Mouse (Mus musculus) G1E (cell line): ENCODE measurements around the gene Sh3kbp1. TPM values are rescaled to one million over a fixed set of nuclear protein-coding genes. Genes with fewer than 3 reads are reported as not detected.

ENCODE experiments used
- ATAC-seq: 2 replicates; pipeline ENCODE4 v1.8.0; 2016; ENCODE audit warnings: mild to moderate bottlenecking; ENCODE audit not compliant: insufficient number of reproducible peaks, poor library complexity, low FRiP score, severe bottlenecking; ENCODE audit errors: extremely low read depth
- DNase-seq: peaks from one replicate; pipeline ENCODE4 v3.0.0; 2012; ENCODE audit warnings: low spot score
- H3K27me3 ChIP-seq: 2 replicates; pipeline ENCODE4 v1.6.1; 2012; ENCODE audit warnings: mild to moderate bottlenecking, low read length, inconsistent platforms; ENCODE audit not compliant: insufficient read depth
- H3K36me3 ChIP-seq: replicated peaks from 2 replicates; pipeline ENCODE3; 2012; ENCODE audit warnings: mild to moderate bottlenecking, inconsistent platforms
- H3K4me1 ChIP-seq: 2 replicates; pipeline ENCODE4 v1.6.1; 2012; ENCODE audit warnings: low read depth, low read length, inconsistent platforms, mixed read lengths; ENCODE audit not compliant: insufficient read depth
- H3K4me3 ChIP-seq: 2 replicates; pipeline ENCODE4 v1.5.1; 2012; ENCODE audit warnings: low read depth, mild to moderate bottlenecking, inconsistent platforms, low read length, moderate library complexity, mixed read lengths
- H3K9me3 ChIP-seq: replicated peaks from 2 replicates; pipeline ENCODE4 v1.6.1; 2012; ENCODE audit warnings: inconsistent platforms
- CTCF ChIP-seq: IDR thresholded peaks from 2 replicates; pipeline ENCODE4 v1.5.1; 2012; ENCODE audit warnings: low read depth, low read length, inconsistent platforms, mixed read lengths
- GATA1 ChIP-seq: IDR thresholded peaks from 2 replicates; pipeline ENCODE4 v1.6.1; 2012; ENCODE audit warnings: borderline replicate concordance, low read length, inconsistent platforms, mixed read lengths
- GATA2 ChIP-seq: IDR thresholded peaks from 2 replicates; pipeline ENCODE4 v1.6.1; 2012; ENCODE audit warnings: low read depth, low read length, inconsistent platforms, borderline replicate concordance
- POLR2AphosphoS5 ChIP-seq: IDR thresholded peaks from 2 replicates; pipeline ENCODE4 v1.6.1; 2012; ENCODE audit warnings: low read depth, low read length, inconsistent platforms; ENCODE audit not compliant: insufficient replicate concordance
- TAL1 ChIP-seq: conservative IDR thresholded peaks from 2 replicates; pipeline ENCODE4 v1.6.1; 2012; ENCODE audit warnings: low read depth, low read length, inconsistent platforms, mixed read lengths
- polyA plus RNA-seq: library from polyadenylated mRNA; stranded (reverse); fragments of >175 nt; gene quantifications from 2 replicates; pipeline ENCODE4 v1.2.3, GENCODE M21; 2012
- total RNA-seq, 2 experiments: library from RNA; stranded (forward) in 1 of 2; stranded (reverse) in 1 of 2; fragments of 200-1000 nt in 1 of 2; fragments of >200 nt in 1 of 2; fragmentation: Nextera tagmentation in 1 of 2; gene quantifications; 2 replicates each; pipeline ENCODE4 v1.2.3; 2014 to 2017

The Sh3kbp1 gene
- total and polyA plus RNA-seq, 3 experiments, result 13.3 to 242 (median 231) TPM

GRCm38 (mm10) chrX:159963925-159964324 is 336.9 kb downstream of the Sh3kbp1 start:
- Histone ChIP-seq H3K27me3 (no peaks in the 10 kb centered on the region), H3K4me3 (no peak overlapping the region), H3K4me1 (no peaks in the 10 kb centered on the region), H3K9me3 (no peaks in the 10 kb centered on the region), H3K36me3 (peaks cover 67% of the 10 kb centered on the region)
- TF ChIP-seq POLR2AphosphoS5 (no peak), GATA1 (no peak), CTCF (no peak), TAL1 (no peak), GATA2 (no peak)
- DNase-seq, result no peak
- no peak for ATAC-seq

- no peak for DNase-seq
- Histone ChIP-seq H3K9me3 (no peaks in the 10 kb centered on the region), H3K4me3 (no peak overlapping the region), H3K36me3 (peaks cover 66% of the 10 kb centered on the region), H3K4me1 (no peaks in the 10 kb centered on the region), H3K27me3 (no peaks in the 10 kb centered on the region)
- ATAC-seq, result no peak
- no peak for TF ChIP-seq GATA2
- no peak for TF ChIP-seq POLR2AphosphoS5
- TF ChIP-seq TAL1, result no peak
- no peak for TF ChIP-seq CTCF
- no peak for TF ChIP-seq GATA1
These were observed 342.0 kb downstream of the Sh3kbp1 start for GRCm38 (mm10) chrX:159969025-159969424.

DNA sequence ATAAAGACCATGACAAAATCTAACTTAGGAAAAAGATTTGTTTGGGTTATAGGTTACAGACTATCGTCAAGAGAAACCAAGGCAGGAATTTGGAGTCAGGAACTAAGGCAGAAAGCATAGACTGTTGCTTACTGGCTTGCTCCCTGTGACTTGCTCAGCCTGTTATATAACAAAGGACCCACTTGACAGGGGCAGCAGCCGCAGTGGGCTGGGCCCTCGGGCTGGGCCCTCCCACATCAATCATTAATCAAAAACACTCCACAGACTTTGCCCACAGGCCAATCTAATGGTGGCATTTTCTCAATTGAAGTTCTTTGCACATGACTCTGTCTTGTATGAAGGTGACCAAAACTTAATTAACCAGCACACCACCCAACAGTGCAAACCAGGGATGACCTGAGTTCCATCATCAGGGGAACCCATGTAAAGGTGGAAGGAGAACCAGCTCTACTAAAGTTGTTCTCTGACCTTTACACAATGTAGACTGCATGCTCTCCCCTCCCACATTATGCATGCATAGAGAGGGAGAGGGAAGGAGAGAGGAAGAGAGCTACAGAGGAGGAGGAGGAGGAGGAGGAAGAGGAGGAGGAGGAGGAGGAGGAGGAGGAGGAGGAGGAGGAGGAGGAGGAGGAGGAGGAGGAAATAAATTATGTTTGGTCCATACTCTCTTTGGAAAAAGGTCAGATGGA is 344.2 kb downstream of the Sh3kbp1 start:
- no peaks in the 10 kb centered on the region for H3K9me3 ChIP-seq
- no peak for DNase-seq
- no peaks in the 10 kb centered on the region for H3K27me3 ChIP-seq
- ATAC-seq, result no peak
- TF ChIP-seq GATA2 (no peak), TAL1 (no peak), GATA1 (no peak), CTCF (no peak), POLR2AphosphoS5 (no peak)
- H3K4me1 ChIP-seq, result no peaks in the 10 kb centered on the region
- H3K4me3 ChIP-seq, result no peak overlapping the region
- H3K36me3 ChIP-seq, result peaks cover 47% of the 10 kb centered on the region

- TF ChIP-seq CTCF (0 out of 2 replicates have a peak, but pooled peaks have one; percentile 4), GATA2 (no peak)
- no peaks in the 10 kb centered on the region for H3K27me3 ChIP-seq
- no peaks in the 10 kb centered on the region for H3K4me1 ChIP-seq
- no peaks in the 10 kb centered on the region for H3K9me3 ChIP-seq
- DNase-seq (peak; percentile 6), ATAC-seq (no peak)
- H3K36me3 ChIP-seq, result peaks cover 27% of the 10 kb centered on the region
- H3K4me3 ChIP-seq, result no peak overlapping the region
These were observed 346.7 kb downstream of the Sh3kbp1 start for GRCm38 (mm10) chrX:159973730-159974129.

- ATAC-seq (no peak), DNase-seq (no peak)
- no peak for TF ChIP-seq GATA1
- no peak for TF ChIP-seq CTCF
- TF ChIP-seq GATA2, result no peak
- TF ChIP-seq TAL1, result no peak
- no peak for TF ChIP-seq POLR2AphosphoS5
- Histone ChIP-seq H3K4me3 (no peak overlapping the region), H3K9me3 (no peaks in the 10 kb centered on the region), H3K36me3 (peaks cover 12% of the 10 kb centered on the region), H3K27me3 (no peaks in the 10 kb centered on the region), H3K4me1 (no peaks in the 10 kb centered on the region)
These were observed 349.2 kb downstream of the Sh3kbp1 start for GRCm38 (mm10) chrX:159976243-159976642.

GRCm38 (mm10) chrX:159988002-159988960 is 361.2 kb downstream of the Sh3kbp1 start, which contains the start of gene Map3k15:
Map3k15 (plus strand) TSS chrX:159988433.
- TF ChIP-seq GATA2, result no peak
- no peak for TF ChIP-seq CTCF
- no peak for TF ChIP-seq POLR2AphosphoS5
- TF ChIP-seq TAL1, result no peak
- no peak for TF ChIP-seq GATA1
- Histone ChIP-seq H3K9me3 (no peaks in the 10 kb centered on the region), H3K36me3 (no peaks in the 10 kb centered on the region), H3K4me1 (no peaks in the 10 kb centered on the region), H3K27me3 (0 out of 2 replicates have a peak, but pooled peaks cover 2% of the 10 kb centered on the region), H3K4me3 (no peak within 1 kb of the TSS)
- ATAC-seq (no peak), DNase-seq (no peak)
